Mouse (Mus musculus): Measurements from ENCODE around the gene Sirt1. TPM values are rescaled to one million over a fixed set of nuclear protein-coding genes. Genes with fewer than 3 reads are reported as not detected.

Gene Sirt1
- total RNA-seq, 2 experiments from 2014 or later: 7.5 to 8.3 TPM

GRCm38 (mm10) chr10:63338914-63339643, 42.4 kb downstream of the Sirt1 start:
- intact Hi-C loops (cut with DNase I): loop anchor here (5.0 kb wide), 1 partner anchor 38 kb away; no protein-coding TSS in a partner anchor
- DNase-seq: peak; percentile 89 to 91

- peak; percentile 38 to 42 for DNase-seq
These were observed 43.3 kb downstream of the Sirt1 start for GRCm38 (mm10) chr10:63337951-63338836.

GRCm38 (mm10) chr10:63337326-63337725, 44.2 kb downstream of the Sirt1 start:
- intact Hi-C loops (cut with DNase I): loop anchor here (5.0 kb wide), 1 partner anchor 40 kb away; no protein-coding TSS in a partner anchor

More at GRCm38 (mm10) chr10:63337951-63338836, 43.3 kb downstream of the Sirt1 start:
- intact Hi-C loops (cut with DNase I): loop anchor here (5.0 kb wide), 1 partner anchor 39 kb away; no protein-coding TSS in a partner anchor

GRCm38 (mm10) chr10:63336901-63337300, 44.6 kb downstream of the Sirt1 start:
- DNase-seq: no peak
- intact Hi-C loops (cut with DNase I): loop anchor here (5.0 kb wide), 1 partner anchor 40 kb away; no protein-coding TSS in a partner anchor

More at GRCm38 (mm10) chr10:63337326-63337725, 44.2 kb downstream of the Sirt1 start:
- DNase-seq: no peak

- intact Hi-C loops (cut with DNase I): no loop called here
- no peak for DNase-seq
These were observed 54.4 kb downstream of the Sirt1 start for GRCm38 (mm10) chr10:63327091-63327490.

- intact Hi-C loops (cut with DNase I): no loop called here
- no peak for DNase-seq
These were observed 67.8 kb downstream of the Sirt1 start for GRCm38 (mm10) chr10:63313726-63314125.

GRCm38 (mm10) chr10:63308582-63309366, 72.7 kb downstream of the Sirt1 start:
- peak; percentile 75 to 77 for DNase-seq
- intact Hi-C loops (cut with DNase I): loop anchor here (5.0 kb wide), 2 partner anchors 69 to 156 kb away; no protein-coding TSS in a partner anchor

- no peak for DNase-seq
- intact Hi-C loops (cut with DNase I): no loop called here
These were observed 79.1 kb downstream of the Sirt1 start for GRCm38 (mm10) chr10:63302356-63302755.

- DNase-seq: no peak
- intact Hi-C loops (cut with DNase I): no loop called here
These were observed 98.7 kb downstream of the Sirt1 start for GRCm38 (mm10) chr10:63282846-63283245.

GRCm38 (mm10) chr10:63282417-63282816, 99.1 kb downstream of the Sirt1 start:
- no peak for DNase-seq
- intact Hi-C loops (cut with DNase I): no loop called here

- intact Hi-C loops (cut with DNase I): no loop called here
- DNase-seq: no peak
These were observed 101.7 kb downstream of the Sirt1 start for GRCm38 (mm10) chr10:63279851-63280250.

GRCm38 (mm10) chr10:63277010-63277409, 104.5 kb downstream of the Sirt1 start:
- intact Hi-C loops (cut with DNase I): no loop called here
- no peak for DNase-seq

- intact Hi-C loops (cut with DNase I): no loop called here
- DNase-seq: no peak
These were observed 108.6 kb downstream of the Sirt1 start for GRCm38 (mm10) chr10:63272868-63273267.

GRCm38 (mm10) chr10:63272401-63272800, 109.1 kb downstream of the Sirt1 start:
- intact Hi-C loops (cut with DNase I): no loop called here
- no peak for DNase-seq

Other genes with a start within 250 kb of the Sirt1 start
- gene Mypn, start 177.8 kb downstream of the Sirt1 start, total RNA-seq (2021): 100 to 1,000 TPM; 252 to 293 TPM
- gene Herc4, start 137.9 kb downstream of the Sirt1 start, total RNA-seq (2021): 10 to 100 TPM; 18.7 to 21.8 TPM
- gene Dnajc12, start 739 bp upstream of the Sirt1 start, total RNA-seq (2021): 10 to 100 TPM; 17.2 to 17.3 TPM
- not detected for gene Gm7075, start 40.1 kb upstream of the Sirt1 start, total RNA-seq (2021)
- gene Ctnna3, start 48.4 kb upstream of the Sirt1 start, total RNA-seq (2021): 10 to 100 TPM; 17.1 to 18.3 TPM